Mouse (Mus musculus) left cerebral cortex, postnatal 14 days (tissue): ENCODE results near the gene Acbd6. TPM values are rescaled to one million over a fixed set of nuclear protein-coding genes. Genes with fewer than 3 reads are reported as not detected.

Source experiments
- DNase-seq, 2 experiments: peaks; one replicate each; pipeline ENCODE4 v3.0.0; 2021 to 2022; ENCODE audit warnings: low spot score in 2 of 2, mixed read lengths in 1 of 2
- intact Hi-C: fragments of 180-260 bp; cut with DNase I; formaldehyde crosslinking; loops from one replicate; pipeline ENCODE4 v1.15.1; 2025
- total RNA-seq, 2 experiments: library from RNA; stranded (reverse); gene quantifications; 2 replicates each; pipeline ENCODE4 v1.2.3; 2021

Gene Acbd6
- total RNA-seq, 2 experiments from 2014 or later = 97.5 to 105 TPM

DNA sequence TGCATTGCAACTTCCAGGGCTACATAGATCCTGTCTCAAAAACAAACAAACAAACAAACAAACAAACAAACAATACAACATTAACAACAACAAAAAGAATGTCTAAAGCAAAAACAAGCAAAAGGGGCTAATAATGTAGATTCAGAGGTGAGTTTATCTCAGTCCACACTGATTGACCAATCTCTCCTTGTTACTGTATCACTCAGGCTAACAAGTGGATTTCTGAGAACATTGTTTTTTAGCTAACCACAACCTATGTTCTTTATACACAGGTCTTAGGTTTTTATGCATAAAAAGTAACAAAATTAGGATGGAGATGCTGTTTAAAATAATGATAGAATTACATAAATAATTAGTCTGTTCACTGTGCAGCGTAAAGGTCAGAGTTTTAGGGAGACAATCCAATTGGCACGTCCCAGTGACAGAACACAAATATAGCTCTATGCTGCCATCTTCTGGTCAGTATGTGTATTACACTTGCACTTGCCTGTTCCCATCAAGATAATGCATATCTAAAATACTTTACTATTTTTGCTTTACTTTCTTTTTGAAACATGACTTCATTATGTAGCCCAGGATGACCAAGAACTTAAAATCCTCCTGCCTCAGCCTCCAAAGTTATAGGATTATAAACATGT is 20.8 kb upstream of the Acbd6 start:
- DNase-seq = peak; percentile 67 to 78
- intact Hi-C loops = loop anchor here (2.0 to 10.0 kb wide), 3 partner anchors 122 to 502 kb away; partner anchors contain the start of gene Xpr1

DNA sequence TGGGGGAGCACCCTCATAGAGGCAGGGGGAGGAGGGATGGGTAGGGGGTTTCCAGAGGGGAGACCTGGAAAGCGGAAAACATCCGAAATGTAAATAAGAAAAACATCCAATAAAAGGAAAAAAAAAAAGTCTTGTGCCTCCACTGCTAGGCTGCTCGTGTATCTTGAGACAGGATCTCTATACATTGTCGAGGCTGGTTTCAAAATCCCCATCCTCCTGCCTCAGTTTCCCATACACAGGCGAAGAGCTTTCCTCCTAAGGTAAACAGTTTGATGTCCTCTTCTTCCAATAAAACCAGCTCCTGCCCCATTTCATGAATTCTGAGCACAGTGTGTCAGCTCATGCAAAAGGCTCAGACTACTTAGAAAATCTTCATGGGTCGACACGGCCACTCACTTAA is 19.9 kb upstream of the Acbd6 start:
- DNase-seq = no peak
- intact Hi-C loops = loop anchor here (10.0 kb wide), 2 partner anchors 123 to 503 kb away; partner anchors contain the start of gene Xpr1

DNA sequence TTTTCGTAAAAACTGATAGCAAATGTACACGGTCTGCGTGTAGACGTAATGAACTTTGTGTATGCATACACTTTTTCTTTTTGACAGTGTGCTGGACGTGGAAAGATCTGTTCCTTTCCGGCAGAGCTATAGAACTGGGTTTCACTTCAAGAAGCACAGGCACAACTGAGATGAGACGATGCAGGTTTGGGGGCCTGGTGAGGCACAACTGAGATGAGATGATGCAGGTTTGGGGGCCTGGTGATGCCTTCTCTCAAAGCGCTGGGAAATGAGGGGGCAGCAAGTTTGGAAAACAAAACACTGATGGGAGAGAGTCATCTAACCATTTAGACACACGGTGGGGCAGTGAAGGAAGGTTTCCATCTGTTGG is 293 bp upstream of the Acbd6 start:
- DNase-seq = no peak
- intact Hi-C loops = no loop called here

DNA sequence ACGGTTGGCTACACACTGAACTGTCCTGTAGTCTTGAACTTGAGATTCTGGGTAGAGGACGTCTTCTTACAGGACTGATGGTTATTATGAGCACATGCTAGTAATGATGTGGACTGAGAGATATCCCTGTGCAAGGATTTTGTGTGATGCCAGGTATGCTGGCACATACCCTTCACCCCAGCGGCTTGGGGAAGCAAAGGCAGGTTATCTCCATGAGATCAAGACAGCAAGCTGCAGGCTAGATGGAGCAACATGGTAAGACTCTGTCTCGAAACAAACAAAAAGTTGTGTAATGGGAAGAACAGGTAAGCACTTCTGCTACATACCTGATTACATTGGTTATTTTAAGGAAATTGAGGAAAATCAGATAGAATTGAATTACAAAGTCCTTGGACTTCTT is 2.1 kb downstream of the Acbd6 start:
- DNase-seq = no peak
- intact Hi-C loops = no loop called here

DNA sequence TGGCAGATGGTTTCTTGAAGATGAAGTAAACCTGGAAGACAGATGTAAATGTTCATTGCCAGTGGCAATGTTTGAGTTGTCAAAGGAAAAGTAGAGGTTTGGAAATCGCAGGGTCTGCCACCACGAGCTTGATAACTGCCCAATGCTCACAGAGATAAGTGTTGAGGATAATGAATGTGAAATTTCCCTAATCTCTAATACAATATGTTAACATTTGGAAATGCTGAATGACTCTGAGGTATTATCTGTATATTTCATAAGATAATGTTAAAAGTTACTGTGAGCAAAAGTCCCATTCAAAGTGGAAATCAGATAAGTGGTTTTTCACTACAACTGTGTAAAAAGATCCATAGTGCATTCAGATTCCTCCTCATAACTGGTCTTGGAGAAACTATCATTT is 2.8 kb downstream of the Acbd6 start:
- no peak for DNase-seq
- intact Hi-C loops = no loop called here

DNA sequence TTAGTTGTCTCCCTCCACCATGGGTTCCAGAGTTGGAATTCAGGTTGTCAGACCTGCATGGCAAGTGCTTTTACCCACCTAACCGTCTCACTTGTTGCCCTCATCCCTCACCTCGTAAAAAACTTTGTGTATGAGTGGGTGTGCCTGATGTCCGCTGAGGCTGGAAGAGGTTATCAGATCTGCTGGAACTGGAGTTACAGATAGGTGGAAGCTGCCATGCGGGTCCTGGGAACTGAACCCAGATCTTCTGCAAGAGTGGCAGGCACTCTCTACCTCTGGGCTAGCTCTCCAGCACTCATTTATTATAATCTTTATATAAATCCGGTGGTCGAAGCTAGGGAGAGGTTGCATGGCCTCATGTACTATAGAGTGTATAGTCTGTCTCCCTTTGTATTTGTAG is 4.3 kb downstream of the Acbd6 start:
- intact Hi-C loops = no loop called here
- DNase-seq = no peak

DNA sequence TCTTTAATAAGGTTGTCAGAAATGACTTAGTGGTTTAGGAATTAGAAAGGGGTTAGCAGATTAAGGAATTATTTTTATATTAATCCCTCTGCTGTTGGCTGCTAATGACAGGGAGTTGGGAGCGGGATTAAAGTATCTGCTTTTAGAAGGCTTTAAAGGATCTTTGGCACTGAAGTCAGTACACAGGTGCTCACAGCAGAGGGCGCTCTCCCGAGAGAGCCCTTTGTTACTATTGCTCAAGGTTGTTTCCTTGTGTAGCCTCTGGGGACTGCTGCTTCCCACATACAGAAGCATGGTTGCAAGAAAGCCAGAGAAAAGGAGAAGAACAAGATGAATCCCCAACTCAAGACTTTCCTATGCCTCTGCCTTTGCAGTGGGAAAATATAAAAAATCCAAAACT is 6.8 kb downstream of the Acbd6 start:
- intact Hi-C loops = no loop called here

DNA sequence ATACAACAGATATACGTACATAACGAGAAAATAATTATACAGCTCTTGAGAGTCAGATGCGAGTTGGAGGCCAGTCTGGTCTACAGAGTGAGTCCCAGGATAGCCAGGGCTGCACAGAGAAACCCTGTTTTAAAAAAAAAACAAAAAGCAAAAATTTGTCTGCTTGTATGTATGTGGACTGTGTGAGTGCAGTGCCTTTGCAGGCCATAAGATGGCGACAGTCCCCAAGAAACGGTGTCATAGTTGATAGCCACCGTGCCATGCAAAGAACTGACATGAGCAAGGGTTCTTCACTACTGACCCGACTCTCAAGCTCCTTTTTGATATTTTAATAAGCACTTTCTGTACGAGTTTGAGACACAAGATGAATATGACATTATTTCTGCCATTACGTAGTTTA is 10.2 kb downstream of the Acbd6 start:
- DNase-seq = no peak
- intact Hi-C loops = no loop called here

More for the DNA sequence above, 6.8 kb downstream of the Acbd6 start:
- peak in 1 of 2 experiments; percentile 39 for DNase-seq

DNA sequence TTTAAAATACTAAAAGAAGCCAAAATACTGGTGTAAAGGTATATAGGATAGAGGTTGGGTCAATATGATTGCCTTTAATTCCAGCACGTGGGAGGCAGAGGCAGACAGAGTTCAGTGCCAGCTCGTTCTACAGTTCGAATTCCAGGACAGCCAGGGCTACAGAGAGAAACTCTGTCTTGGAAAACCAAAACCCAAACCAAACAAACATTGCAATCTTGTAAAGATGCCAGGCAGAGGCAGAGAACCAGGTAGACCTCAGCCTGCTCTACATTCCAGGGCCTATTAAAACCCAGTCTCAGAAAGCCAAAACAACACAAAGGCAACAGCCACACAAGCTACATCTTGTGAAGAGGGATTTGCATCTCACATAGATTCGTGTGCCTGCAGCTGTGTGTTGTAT is 11.4 kb downstream of the Acbd6 start:
- no peak for DNase-seq
- intact Hi-C loops = no loop called here

DNA sequence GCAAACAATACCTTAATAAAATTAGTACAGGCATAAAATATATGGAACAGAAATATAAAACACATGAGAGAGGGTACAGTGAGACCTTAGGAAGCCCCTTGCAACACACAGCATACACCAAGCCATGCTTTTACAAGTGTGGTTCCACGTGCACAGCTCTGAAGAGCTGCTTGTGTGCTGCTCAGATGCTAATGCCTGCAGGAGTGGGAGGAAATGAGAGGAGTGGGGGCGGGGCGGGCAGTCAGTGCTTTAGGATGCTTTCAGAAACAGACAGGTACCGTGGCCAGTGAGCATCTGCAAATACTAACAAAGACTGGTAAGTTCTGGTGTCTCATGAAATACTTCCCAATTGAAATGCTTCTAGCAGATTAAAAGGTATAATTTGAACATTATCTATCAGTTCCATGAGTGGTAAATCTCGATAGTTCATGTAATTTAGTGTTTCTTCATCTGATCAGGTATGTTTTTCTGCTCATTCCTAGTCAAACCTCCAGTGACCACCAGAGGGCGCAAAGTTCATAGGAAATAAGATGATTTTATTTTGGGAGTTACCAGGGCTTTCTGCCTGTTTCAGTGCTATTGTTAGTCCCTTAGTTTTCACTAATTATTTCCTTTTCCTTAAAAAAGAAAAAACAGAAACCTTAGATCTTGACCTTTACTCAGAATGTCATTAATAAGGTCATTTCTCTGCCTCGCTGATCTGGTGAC is 17.2 kb downstream of the Acbd6 start:
- intact Hi-C loops = loop anchor here (2.0 to 5.0 kb wide), 2 partner anchors 147 to 210 kb away; no protein-coding TSS in a partner anchor
- peak; percentile 88 to 89 for DNase-seq

DNA sequence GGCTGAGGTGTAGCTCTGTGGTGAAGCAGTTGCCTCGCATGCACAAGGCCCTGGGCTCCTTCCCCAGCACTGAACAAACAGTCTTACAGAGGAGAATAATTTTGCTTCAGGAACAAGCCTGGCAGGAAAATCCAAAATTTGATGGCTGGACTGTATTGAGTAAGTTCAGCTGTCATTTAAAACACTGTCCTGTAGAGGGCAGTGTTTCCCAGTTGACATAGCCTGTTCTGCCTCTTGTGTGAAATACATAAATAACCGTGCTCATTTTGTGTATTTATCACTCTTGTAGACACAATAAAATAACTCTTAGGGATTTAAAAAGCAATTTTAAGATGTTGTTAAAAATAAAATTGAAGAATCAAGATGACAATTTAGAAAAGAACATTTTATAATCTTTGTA is 18.5 kb downstream of the Acbd6 start:
- intact Hi-C loops = loop anchor here (5.0 kb wide), 1 partner anchor 146 kb away; no protein-coding TSS in a partner anchor

DNA sequence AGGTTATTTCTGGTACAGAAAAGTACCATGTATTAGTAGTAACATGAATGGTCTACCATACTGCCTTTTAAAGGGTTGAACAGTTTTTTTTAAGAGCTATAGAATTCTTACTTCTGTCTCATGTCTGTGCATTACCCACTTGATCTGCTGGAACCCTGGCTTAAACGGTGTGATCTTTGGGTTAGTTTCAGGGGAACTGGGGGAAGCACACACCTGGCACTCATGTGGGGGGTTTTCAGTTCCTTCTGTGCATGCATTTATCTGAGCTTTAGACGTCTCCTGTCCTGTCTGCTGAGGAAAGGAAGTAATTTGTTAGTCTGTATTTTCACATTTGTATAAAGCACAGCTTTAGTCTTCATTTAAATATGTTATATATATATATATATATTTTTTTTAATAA is 19.4 kb downstream of the Acbd6 start:
- no peak for DNase-seq
- intact Hi-C loops = loop anchor here (5.0 kb wide), 1 partner anchor 145 kb away; no protein-coding TSS in a partner anchor

More for the DNA sequence above, 18.5 kb downstream of the Acbd6 start:
- peak; percentile 48 to 59 for DNase-seq

DNA sequence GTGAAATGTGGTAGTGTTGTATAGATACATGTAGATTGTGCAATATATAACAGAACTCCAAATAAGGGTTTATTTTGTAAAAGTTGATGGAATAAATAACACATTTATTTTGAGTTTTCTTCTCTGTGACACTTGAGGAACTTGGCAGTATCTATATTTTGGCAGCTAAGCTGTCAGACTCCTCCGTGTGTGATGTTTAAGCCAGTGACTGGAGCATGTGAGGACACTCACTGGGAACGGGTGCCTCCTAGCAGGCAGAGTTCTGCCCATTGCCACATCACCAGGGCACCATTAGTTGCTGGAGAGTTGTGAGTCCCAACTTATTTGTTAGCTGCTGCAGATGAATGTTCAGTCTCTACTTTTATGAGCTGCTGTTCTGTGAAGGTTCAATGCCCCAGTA is 30.0 kb downstream of the Acbd6 start:
- peak in 1 of 2 experiments; percentile 29 for DNase-seq
- intact Hi-C loops = no loop called here

DNA sequence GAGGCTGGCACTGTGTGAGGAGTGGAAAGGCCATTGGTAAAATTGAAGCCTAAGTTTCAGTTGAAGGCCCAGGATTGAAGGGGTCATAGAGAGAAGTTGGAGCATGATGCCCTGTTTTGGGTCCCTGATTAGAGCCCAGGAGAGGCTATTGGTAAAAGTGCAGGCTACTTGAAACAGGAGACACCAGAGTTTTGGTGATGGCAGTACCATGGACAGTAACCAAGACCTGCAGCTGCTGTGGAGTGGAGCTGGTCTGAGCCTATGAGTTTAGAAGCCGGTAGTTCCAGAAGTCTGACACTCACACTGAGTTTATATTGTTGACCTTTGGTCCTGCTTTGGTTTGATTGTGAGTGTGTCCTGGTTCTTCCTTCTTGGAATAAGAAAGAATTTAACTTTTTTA is 36.2 kb downstream of the Acbd6 start:
- DNase-seq = no peak
- intact Hi-C loops = no loop called here

DNA sequence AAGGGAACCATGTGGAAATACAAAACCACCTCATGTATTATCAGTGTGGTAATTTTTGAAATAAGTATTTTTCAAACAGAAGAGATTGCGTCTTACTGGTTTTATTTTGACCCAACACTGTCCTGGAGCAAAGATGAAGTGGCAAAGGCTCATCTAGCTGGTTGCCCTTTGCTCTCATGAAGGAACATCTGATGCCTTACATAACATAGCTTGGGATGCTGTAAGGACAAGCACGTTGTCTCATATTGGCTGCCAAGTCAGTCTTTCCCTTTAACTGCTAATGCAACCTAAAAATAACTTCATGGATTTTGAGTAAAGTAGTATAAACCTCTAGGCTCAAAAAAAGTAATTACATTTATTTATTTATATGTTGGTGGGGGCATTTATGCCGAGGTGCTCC is 38.7 kb downstream of the Acbd6 start:
- intact Hi-C loops = no loop called here
- no peak for DNase-seq

DNA sequence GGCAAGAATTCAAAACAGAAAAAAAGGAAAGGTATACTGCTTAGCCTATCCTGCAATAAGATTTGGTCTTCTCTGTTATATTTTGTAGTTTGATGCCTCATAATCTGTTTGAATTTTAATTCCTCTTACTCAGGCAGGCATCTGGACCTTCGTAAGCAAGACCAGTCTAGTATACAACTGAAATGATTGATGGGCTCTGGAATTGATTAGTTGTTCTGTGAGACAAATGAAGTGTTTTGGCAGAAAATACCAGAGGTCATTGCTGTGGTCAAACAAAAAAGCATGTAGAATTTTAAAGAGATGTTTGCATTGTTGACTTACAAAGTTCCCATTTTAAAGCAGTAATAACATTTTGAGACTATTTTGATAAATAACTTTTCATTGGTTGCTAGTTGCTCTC is 46.8 kb downstream of the Acbd6 start:
- DNase-seq = no peak
- intact Hi-C loops = no loop called here

DNA sequence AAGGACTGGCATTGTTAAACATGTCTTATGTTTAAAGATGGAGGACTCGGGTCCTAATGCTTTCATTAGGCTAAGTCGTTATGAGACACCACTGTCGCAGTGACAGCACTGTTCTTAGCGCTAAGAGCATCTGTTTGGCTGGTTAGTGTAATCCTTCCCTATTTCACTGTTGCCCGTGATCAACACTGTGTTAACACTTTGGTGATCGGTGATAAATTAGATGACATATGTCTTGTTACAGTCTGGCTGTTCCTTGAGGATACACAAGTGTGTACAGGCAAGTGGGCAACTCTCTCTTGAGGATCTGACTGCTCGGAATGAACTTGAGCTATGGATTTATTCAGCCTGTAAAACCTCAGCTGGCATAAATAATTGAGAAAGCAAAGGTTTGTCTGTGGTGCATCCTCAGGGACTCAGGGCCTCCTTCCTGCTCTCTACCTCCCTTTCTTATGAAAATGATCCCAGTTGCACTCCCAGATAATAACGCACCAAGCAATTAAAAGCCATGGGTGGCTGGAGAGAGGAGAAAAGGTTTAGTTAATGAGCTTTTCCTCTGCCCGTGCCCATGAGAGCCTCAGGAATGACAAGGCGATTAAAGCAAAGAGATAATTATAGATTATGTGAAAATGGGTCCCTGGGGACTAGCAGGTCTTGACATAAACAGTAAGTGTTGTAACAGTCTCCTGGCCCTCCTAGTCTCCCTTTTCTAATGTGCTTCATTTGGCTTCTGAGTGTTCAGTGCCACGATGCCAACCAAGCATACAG is 47.7 kb downstream of the Acbd6 start:
- intact Hi-C loops = no loop called here

DNA sequence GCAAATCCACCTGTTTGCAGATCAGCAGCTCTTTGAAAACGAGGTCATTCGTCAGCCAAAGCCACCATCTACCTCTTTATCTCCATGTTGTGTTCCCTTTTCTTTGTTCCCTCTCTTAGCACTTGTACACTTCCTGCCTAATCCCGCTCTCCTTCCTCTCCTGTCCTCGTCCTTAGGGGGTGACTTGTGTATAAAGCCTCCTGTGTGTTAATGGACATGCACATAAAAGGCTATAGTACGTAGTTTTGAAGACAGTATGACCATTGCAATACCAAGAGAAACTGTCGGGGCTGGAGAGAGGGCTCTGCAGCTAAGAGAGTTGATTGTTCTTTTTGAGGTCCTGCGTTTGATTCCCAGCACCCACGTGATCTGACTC is 48.2 kb downstream of the Acbd6 start:
- no peak for DNase-seq
- intact Hi-C loops = no loop called here

More for the DNA sequence above, 47.7 kb downstream of the Acbd6 start:
- no peak for DNase-seq

DNA sequence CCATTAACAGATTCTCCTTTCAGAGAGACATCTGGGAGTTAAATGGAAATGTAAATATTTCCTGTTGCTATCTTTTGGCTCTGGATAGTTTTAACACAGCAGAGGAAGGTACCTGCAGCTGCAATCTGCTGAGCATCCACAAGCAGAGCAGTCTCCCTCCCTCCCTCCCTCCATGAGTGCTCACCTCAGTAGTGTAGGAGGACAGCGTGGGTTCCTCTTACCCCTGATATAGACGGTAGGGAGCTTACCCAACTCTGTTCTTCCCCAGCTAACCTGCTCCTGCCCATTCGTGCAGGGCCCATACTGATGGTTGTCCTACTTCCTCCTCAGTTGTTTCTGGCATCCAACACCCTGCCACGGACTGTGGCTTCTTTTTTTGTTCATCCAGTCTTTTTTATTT is 50.6 kb downstream of the Acbd6 start:
- no peak for DNase-seq
- intact Hi-C loops = no loop called here

DNA sequence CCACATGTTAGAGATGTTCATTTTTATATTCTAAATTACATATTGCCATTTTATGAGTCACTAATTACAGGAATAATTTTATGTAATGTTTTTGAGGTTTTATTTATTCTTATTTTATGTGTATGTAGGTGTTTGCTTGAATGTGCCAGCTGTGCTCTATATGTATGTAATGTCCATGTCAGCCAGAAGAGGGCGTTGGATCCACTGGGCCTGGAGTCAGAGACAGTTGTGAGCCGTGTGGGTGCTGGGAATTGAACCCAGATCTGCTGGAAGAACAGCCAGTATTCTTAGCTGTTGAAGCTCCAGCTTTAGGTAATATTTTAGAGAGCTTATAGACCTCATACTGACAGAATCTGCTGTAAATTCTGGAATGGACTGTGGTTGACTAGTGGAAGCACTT is 56.5 kb downstream of the Acbd6 start:
- DNase-seq = no peak
- intact Hi-C loops = no loop called here
